Mouse (Mus musculus) hindbrain, embryonic 12.5 days (tissue): ENCODE measurements at regions not wholly inside any gene's neighbourhood (a gene's known extent, or its start where the extent isn't known, plus 50 kb on each side); places are given as distances from the start of the nearest gene placed in this dataset.
"Not testable (repeated sequence)": the region's sequence is repeated elsewhere in the genome, so short reads cannot be mapped to it uniquely, and the experiment has no call there.

Experiments
- ATAC-seq: fragments of 200-750 bp; cut with Nextera tagmentation; 2 replicates; pipeline ENCODE4 v1.8.0; 2017; ENCODE audit warnings: moderate TSS enrichment; ENCODE audit not compliant: low FRiP score
- H3K27ac ChIP-seq: fragments of 300-500 bp; sonication (generic); 2 replicates; pipeline ENCODE4 v1.5.1; 2016; ENCODE audit warnings: mild to moderate bottlenecking
- H3K27me3 ChIP-seq: fragments of 300-500 bp; sonication (generic); 2 replicates; pipeline ENCODE4 v1.6.1; 2016; ENCODE audit warnings: mild to moderate bottlenecking
- H3K36me3 ChIP-seq: fragments of 300-500 bp; sonication (generic); 2 replicates; pipeline ENCODE4 v1.6.1; 2016; ENCODE audit warnings: mild to moderate bottlenecking
- H3K4me1 ChIP-seq: fragments of 300-500 bp; sonication (generic); 2 replicates; pipeline ENCODE4 v1.6.1; 2016
- H3K4me2 ChIP-seq: fragments of 300-500 bp; sonication (generic); replicated peaks from 2 replicates; pipeline ENCODE4 v1.6.1; 2016; ENCODE audit warnings: mild to moderate bottlenecking
- H3K4me3 ChIP-seq: fragments of 300-500 bp; sonication (generic); 2 replicates; pipeline ENCODE4 v1.5.1; 2016; ENCODE audit warnings: mild to moderate bottlenecking
- H3K9ac ChIP-seq: fragments of 300-500 bp; sonication (generic); 2 replicates; pipeline ENCODE4 v1.6.1; 2016; ENCODE audit warnings: mild to moderate bottlenecking, moderate library complexity
- H3K9me3 ChIP-seq: fragments of 300-500 bp; sonication (generic); replicated peaks from 2 replicates; pipeline ENCODE4 v1.6.1; 2016; ENCODE audit warnings: mild to moderate bottlenecking
- WGBS: fragments of 180-500 bp; shearing (Covaris S2); methylation state at CpG from one replicate; pipeline ENCODE4 v1.1.7; 2016; 5-methylcytosine and 5-hydroxymethylcytosine counted together

DNA sequence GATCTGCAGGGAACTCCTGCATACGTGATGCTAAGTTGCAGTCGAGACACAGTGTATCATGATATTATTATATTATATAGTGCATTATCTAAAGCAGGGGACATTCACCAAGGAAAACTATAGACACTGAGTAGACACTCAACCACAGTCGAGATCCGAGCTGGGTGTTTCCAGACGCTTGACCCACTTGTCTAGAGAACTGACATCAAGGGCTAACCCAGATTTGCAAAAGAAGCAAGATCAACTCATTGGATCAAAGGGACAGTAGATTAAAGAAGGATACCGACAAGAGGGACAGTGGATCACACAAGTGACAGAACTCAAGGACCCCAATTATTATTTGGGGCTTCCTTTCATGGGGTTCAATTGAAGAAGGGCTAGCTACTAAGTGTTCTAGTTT, 145.8 kb upstream of the Hes1 start:
- no peak overlapping the region for H3K4me2 ChIP-seq
- no peak for ATAC-seq
- H3K4me3 ChIP-seq, result no peak overlapping the region
- no peaks in the 10 kb centered on the region for H3K9me3 ChIP-seq
- H3K4me1 ChIP-seq, result no peaks in the 10 kb centered on the region
- no peak overlapping the region for H3K9ac ChIP-seq
- no peak overlapping the region for H3K27ac ChIP-seq
- no peaks in the 10 kb centered on the region for H3K36me3 ChIP-seq
- 0 out of 2 replicates have a peak, but pooled peaks cover 6% of the 10 kb centered on the region for H3K27me3 ChIP-seq
- 79% methylated on average over 6 of the region's 6 CpGs for WGBS

GRCm38 (mm10) chr16:29920940-29921339, 143.2 kb upstream of the Hes1 start:
- Histone ChIP-seq H3K4me1 (no peaks in the 10 kb centered on the region), H3K36me3 (no peaks in the 10 kb centered on the region), H3K27ac (no peak overlapping the region), H3K27me3 (no peaks in the 10 kb centered on the region), H3K4me2 (no peak overlapping the region), H3K9ac (no peak overlapping the region), H3K9me3 (0 out of 2 replicates have a peak, but pooled peaks cover 4% of the 10 kb centered on the region), H3K4me3 (no peak overlapping the region)
- ATAC-seq, result no peak
- 77% methylated on average over 5 of the region's 5 CpGs for WGBS

GRCm38 (mm10) chr16:29921385-29921784, 142.8 kb upstream of the Hes1 start:
- Histone ChIP-seq H3K4me3 (no peak overlapping the region), H3K27me3 (no peaks in the 10 kb centered on the region), H3K27ac (no peak overlapping the region), H3K4me2 (no peak overlapping the region), H3K36me3 (no peaks in the 10 kb centered on the region), H3K9me3 (0 out of 2 replicates have a peak, but pooled peaks cover 4% of the 10 kb centered on the region), H3K4me1 (no peaks in the 10 kb centered on the region), H3K9ac (no peak overlapping the region)
- WGBS, result 71% methylated on average over 3 of the region's 3 CpGs
- no peak for ATAC-seq

- H3K9me3 ChIP-seq, H3K27ac ChIP-seq, H3K4me3 ChIP-seq, H3K4me1 ChIP-seq, H3K9ac ChIP-seq, ATAC-seq, H3K4me2 ChIP-seq, H3K36me3 ChIP-seq, H3K27me3 ChIP-seq: not testable (repeated sequence)
- 93% methylated on average over 11 of the region's 11 CpGs for WGBS
Observed at GRCm38 (mm10) chr16:29927276-29927675, 136.9 kb upstream of the Hes1 start.

DNA sequence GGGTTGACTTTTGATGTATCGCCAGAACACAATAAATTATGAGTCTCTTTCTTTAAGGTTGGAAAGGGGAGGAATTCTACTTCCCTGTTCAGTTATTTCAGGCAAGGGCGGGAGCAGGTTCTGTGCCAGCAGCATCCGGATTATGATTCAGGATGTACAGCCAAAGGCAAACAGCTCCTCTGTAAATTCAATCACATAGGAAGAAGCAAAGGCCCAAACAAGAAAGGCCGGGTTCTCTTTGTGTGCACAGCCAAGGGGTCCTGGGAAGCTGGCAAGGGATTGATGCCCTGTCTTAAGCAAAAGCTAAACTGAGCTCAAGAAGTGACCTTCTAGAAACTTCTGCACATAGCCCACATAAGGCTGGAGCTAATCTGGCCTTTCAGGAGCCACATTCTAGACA, 135.9 kb upstream of the Hes1 start:
- 91% methylated on average over 4 of the region's 4 CpGs for WGBS
- H3K27ac ChIP-seq, result no peak overlapping the region
- no peak overlapping the region for H3K4me2 ChIP-seq
- H3K4me3 ChIP-seq, result no peak overlapping the region
- H3K9me3 ChIP-seq, result peaks cover 4% of the 10 kb centered on the region; the same call in 1 of the 2 replicates
- no peaks in the 10 kb centered on the region for H3K4me1 ChIP-seq
- no peaks in the 10 kb centered on the region for H3K36me3 ChIP-seq
- no peak for ATAC-seq
- H3K27me3 ChIP-seq, result no peaks in the 10 kb centered on the region
- no peak overlapping the region for H3K9ac ChIP-seq

DNA sequence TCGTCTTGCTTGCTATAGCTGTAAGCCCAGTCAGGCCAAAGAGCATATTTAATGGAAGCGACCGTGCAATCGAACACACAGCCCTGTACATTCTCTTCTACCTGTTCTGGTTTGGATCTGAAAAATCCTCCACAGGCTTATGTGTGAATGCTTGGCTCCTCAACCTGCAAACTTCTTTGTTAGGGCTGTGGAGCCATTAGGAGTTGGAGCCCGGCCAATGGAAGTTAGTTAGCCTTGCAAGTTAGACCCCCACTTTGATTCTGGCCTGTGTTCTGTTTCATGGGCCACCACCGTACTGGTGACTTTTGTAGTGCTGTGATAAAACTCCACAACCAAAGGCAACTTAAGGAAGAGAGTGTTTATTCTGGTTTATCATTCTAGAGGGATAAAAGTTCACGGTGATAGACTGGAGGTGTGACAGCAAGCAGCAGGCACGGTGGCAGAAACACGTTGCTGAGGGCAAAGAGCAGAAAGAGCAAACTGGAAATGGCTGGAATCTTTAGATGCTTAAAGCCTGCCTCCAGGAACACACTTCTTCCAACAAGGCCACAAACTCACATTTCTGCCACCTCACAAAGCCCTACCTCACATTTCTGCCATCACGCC, 132.3 kb upstream of the Hes1 start:
- no peak overlapping the region for H3K27ac ChIP-seq
- WGBS, result 87% methylated on average over 10 of the region's 10 CpGs

DNA sequence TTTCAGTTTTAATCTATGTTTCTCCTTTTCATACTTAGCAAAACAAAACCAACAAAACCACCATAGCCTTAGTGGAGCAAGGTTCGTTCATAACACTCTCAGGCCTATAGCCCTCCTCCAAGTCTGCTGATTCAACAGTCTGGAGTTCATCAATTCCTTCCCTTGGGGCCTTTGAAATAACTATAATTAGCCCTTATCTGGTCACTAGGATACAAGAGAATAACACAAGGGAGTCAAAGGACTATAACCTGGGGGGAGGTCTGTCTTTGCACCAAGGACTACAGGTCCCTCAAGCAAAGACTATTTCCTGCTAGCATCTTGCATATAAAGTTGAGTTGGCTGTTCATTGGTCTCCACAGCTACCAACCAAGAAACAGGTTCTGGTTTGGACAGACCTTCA, 129.5 kb upstream of the Hes1 start:
- 77% methylated on average over 1 of the region's 1 CpGs for WGBS
- no peak overlapping the region for H3K27ac ChIP-seq
- H3K4me2 ChIP-seq, result no peak overlapping the region
- no peaks in the 10 kb centered on the region for H3K4me1 ChIP-seq
- no peaks in the 10 kb centered on the region for H3K36me3 ChIP-seq
- H3K9ac ChIP-seq, result no peak overlapping the region
- ATAC-seq, result no peak
- H3K27me3 ChIP-seq, result no peaks in the 10 kb centered on the region; the same call in none of the 2 replicates
- H3K4me3 ChIP-seq, result no peak overlapping the region
- H3K9me3 ChIP-seq, result no peaks in the 10 kb centered on the region

More for the DNA sequence above, 132.3 kb upstream of the Hes1 start:
- Histone ChIP-seq H3K9me3 (no peaks in the 10 kb centered on the region; the same call in 1 of the 2 replicates), H3K4me1 (no peaks in the 10 kb centered on the region), H3K4me3 (no peak overlapping the region), H3K4me2 (no peak overlapping the region), H3K9ac (no peak overlapping the region), H3K27me3 (no peaks in the 10 kb centered on the region; the same call in none of the 2 replicates), H3K36me3 (no peaks in the 10 kb centered on the region)
- ATAC-seq, result no peak

- Histone ChIP-seq H3K27me3 (no peaks in the 10 kb centered on the region; the same call in none of the 2 replicates), H3K27ac (no peak overlapping the region), H3K9ac (no peak overlapping the region), H3K4me3 (no peak overlapping the region), H3K36me3 (no peaks in the 10 kb centered on the region), H3K9me3 (no peaks in the 10 kb centered on the region), H3K4me1 (no peaks in the 10 kb centered on the region), H3K4me2 (no peak overlapping the region)
- WGBS, result 94% methylated on average over 9 of the region's 9 CpGs
- ATAC-seq, result no peak
Observed at GRCm38 (mm10) chr16:29938700-29939099, 125.5 kb upstream of the Hes1 start.

DNA sequence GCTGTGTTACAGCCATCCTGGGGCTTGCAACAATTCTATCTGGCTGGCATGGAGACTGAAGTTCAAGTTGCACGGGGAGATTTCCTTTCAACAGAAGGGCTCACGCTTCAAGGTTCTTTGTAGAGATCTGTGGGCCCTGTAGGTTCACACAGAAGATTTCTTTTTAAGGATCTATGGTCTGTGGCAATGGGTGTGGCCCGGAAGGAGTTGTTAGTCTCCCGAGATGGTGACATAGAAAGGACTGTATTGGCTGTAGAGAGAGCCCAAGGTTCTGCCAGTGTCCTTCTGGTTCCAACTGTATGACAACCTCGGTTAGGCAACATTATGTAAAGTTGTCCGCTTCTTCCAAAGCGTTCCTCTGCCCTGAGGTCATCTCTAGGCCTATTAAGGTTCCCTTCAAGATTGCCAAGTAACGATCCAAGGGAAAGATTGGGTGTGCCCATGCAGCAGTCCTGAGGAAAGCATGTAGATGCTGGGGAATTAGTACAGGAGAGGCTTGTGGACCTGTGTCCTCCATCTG, 124.8 kb upstream of the Hes1 start:
- H3K36me3 ChIP-seq, result no peaks in the 10 kb centered on the region
- no peak overlapping the region for H3K9ac ChIP-seq
- H3K27me3 ChIP-seq, result peaks cover 1% of the 10 kb centered on the region
- no peak overlapping the region for H3K27ac ChIP-seq
- no peak for ATAC-seq
- H3K4me1 ChIP-seq, result no peaks in the 10 kb centered on the region
- no peak overlapping the region for H3K4me2 ChIP-seq
- 94% methylated on average over 8 of the region's 8 CpGs for WGBS
- H3K9me3 ChIP-seq, result no peaks in the 10 kb centered on the region
- H3K4me3 ChIP-seq, result no peak overlapping the region

- H3K4me2 ChIP-seq, result no peak overlapping the region
- 86% methylated on average over 12 of the region's 12 CpGs for WGBS
- ATAC-seq, result no peak
- H3K4me3 ChIP-seq, result no peak overlapping the region
- H3K27ac ChIP-seq, result no peak overlapping the region
- H3K27me3 ChIP-seq, result peaks cover 8% of the 10 kb centered on the region
- no peak overlapping the region for H3K9ac ChIP-seq
- H3K9me3 ChIP-seq, result no peaks in the 10 kb centered on the region
- H3K4me1 ChIP-seq, result no peaks in the 10 kb centered on the region
- no peaks in the 10 kb centered on the region for H3K36me3 ChIP-seq
Observed at GRCm38 (mm10) chr16:29939869-29940707, 124.1 kb upstream of the Hes1 start.

- Histone ChIP-seq H3K27ac (no peak overlapping the region), H3K9ac (no peak overlapping the region), H3K9me3 (no peaks in the 10 kb centered on the region), H3K36me3 (no peaks in the 10 kb centered on the region), H3K4me1 (peaks cover 13% of the 10 kb centered on the region), H3K4me2 (no peak overlapping the region), H3K4me3 (no peak overlapping the region), H3K27me3 (peaks cover 19% of the 10 kb centered on the region; the same call in 1 of the 2 replicates)
- ATAC-seq, result no peak
- 69% methylated on average over 7 of the region's 7 CpGs for WGBS
Observed at GRCm38 (mm10) chr16:29942111-29942510, 122.1 kb upstream of the Hes1 start.

DNA sequence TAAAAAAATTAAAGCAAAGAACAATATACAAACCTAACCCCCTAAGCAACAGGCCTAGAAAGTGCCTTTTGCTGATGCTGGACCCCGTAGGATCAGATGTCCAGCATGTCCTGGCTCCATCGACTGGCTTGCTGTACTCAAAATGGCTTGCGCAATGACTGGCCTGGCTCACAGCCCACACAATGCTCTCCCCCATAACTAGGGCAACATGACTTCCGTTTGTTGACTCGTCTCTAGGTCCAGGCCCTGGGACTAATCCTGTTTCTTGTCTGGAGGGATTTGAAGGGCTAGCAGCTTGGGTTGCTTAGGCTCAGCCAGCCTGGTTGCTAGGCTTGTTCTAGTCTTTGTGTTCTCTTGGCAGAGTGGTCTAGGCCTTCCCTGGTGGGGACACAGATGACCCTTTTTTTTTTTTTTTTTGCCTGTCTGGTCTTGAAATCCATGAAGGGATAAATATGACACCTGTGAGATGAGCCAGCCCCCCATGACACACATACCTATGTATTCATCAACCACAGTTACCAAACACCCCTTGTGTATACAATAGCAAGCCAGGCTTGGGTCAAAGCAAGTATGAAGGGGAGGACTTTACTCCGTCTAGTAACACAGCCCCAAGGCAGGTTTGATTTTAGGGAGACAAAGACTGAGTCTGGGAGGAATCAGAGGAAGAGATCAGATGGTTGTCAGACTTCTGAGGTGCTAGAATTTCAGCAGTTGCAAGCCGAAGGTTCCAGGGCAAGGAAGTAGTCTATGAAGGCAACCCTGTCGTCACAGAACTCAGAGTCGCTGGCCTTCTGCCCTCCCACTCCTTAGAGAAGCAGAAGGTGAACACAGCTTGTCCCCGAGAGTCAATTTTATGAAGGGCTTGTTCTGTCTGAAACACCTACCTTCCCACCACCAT, 120.0 kb upstream of the Hes1 start:
- Histone ChIP-seq H3K4me1 (peaks cover 13% of the 10 kb centered on the region), H3K27me3 (peaks cover 27% of the 10 kb centered on the region), H3K27ac (no peak overlapping the region), H3K4me2 (no peak overlapping the region), H3K36me3 (no peaks in the 10 kb centered on the region), H3K9me3 (no peaks in the 10 kb centered on the region), H3K9ac (no peak overlapping the region), H3K4me3 (no peak overlapping the region)
- no peak for ATAC-seq
- WGBS, result 90% methylated on average over 10 of the region's 10 CpGs
